Mouse (Mus musculus) bone marrow, adult 2 months (tissue): ENCODE results near the gene Cdk14.

Experiments
- CTCF ChIP-seq: fragments of 200-500 bp; IDR thresholded peaks from 2 replicates; pipeline ENCODE4 v1.5.1; 2011; ENCODE audit warnings: low read length, control low read depth; ENCODE audit not compliant: control insufficient read depth, insufficient read depth
- POLR2A ChIP-seq: fragments of 200-500 bp; IDR thresholded peaks from 2 replicates; pipeline ENCODE4 v1.6.1; 2011; ENCODE audit warnings: low read depth, mild to moderate bottlenecking, control low read depth, low read length, borderline replicate concordance; ENCODE audit not compliant: control insufficient read depth

- no peak for TF ChIP-seq CTCF
- TF ChIP-seq POLR2A, result no peak
These were observed 527.4 kb downstream of the Cdk14 start for GRCm38 (mm10) chr5:4892734-4893133.
